Mouse (Mus musculus) testis, postnatal 14 days (tissue): ENCODE measurements around the gene Cbx2.
A peak's percentile ranks its signal among the peaks of the same experiment; 100 is the strongest.

Source experiments
- DNase-seq: peaks from one replicate; pipeline ENCODE4 v3.0.0; 2021; ENCODE audit warnings: low spot score

The Cbx2 gene

DNA sequence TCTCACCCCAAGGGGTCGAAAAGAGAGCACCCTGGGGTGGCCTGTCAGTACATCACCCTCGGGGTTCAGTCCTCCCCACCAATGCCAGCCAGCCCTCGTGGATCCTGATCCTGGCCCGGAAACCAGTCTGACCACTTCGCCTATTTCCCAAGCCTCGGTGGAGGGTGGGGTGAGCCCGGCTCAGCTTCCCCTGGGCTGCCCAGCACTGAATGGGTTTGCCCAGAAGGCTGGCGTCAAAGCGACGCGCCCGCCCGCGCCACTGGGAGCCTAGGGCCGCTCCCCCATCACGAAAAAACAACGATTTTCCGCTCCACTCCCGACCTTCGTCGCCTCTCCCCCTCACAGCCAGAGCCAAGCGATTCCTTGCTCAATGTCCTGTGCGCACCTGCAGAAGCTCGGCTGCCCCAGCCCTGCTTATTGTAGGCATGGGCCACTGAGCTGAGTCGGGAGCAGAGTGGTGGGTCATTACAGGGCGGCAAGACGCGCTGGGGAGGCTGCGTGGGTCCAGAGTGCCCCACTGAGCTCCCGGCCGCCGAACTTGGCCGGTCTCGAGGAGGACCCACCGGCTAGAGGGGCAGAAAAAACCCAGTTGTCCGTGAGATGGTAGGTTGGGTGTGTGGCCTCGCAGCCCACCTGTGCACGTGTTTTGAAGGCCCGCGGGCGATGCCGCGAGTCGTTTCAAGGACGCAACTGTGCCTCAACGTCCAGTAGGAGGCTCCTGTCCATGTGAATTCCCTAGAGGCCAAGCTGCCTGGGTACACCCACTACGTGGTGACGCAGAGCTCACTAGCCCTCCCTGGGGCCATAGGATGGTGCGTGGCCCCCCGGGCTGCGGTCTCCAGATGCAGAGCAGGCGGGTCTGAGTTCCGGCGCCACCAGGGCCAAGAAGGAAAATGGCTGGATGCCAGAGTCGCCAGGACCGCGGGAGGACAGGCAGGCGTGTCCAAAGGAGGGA, 35.6 kb downstream of the Cbx2 start:
- no peak for DNase-seq

- DNase-seq: no peak
Observed at GRCm38 (mm10) chr11:119059256-119059655, 36.5 kb downstream of the Cbx2 start.

GRCm38 (mm10) chr11:119066841-119067240, 44.1 kb downstream of the Cbx2 start:
- DNase-seq: no peak

GRCm38 (mm10) chr11:119072239-119072638, 49.5 kb downstream of the Cbx2 start:
- DNase-seq: no peak

DNA sequence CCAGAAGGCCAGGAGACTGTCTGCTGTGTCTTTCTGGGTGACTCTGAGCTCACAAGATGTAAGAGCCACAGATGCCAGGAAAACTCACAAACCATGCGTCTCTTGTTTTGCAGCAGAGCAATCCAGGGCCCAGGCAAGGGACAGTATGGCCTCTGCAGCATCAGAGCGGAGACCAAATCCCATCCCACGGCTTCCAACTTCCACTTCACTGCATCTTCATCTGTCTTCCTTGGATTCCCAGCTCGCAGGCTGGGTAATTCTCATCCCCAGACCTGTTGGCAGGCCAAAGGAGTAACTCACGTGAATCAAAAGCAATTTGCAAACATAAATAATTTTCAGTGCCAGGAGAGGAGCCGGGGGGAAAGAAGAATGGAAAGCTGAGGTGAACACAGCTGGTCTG, 50.2 kb downstream of the Cbx2 start:
- DNase-seq: no peak

DNA sequence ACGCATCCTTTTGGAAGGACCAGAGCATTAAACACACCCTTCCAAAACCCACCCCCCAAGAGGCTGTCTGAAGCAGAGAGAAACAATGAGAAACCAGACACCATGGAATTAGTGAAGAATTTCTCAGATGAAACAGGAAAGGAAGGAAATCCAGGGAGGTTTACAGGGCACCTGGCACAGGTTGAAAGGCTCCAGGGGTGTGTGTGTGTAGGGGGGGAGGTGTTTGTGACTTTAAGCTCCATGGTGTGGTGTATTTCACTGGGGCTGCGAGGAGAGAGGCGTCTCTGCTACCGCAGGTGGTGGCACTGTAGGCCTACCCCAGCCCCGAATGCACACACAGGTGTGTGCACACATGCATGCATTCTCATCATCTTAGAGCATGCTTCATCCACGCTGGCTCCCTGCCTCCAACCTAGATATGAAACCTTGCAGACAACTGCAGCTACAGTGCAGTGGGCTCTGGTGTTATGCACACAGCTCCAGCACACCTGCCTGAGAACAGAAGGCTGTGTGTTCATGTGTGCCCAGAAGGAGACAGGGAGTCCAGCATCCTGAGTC, 51.2 kb downstream of the Cbx2 start:
- DNase-seq: no peak

DNA sequence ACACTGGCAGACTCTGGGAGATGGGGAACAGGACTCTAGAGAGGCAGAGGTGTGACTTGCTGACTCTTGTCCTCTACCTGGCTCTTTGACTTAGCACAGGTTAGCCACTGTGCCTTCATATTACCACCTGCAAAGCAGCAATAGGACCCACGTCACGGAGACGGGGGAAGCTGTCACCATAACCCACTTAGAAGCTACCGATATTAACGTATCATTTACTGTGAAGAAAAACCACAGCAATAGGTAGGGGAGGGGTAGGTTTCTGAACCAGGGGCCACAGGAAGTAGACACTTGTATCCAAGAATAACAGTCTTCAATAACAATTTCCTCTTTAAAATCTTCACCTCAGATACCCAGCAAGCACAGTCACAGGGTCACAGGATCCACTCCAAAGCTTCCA, 53.0 kb downstream of the Cbx2 start:
- no peak for DNase-seq

DNA sequence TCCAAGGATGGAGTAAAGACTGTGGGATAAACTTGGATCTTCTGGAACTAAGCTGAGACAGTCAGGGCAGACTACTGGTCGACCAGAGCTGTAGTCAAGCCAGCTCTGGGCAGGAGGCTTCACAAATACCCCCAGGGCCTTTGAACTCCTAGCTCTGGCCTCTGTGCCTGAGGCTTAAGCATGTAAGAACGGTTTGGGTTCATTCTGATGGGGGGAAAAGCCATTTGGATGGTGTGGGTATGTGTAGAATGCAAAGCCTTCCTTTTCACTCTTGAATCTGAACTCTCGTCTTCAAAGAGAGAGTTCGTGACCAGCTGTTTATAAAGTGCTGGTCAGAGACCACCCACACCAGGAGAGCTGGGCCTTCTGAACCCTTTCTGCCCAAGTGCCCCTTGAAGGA, 55.0 kb downstream of the Cbx2 start:
- no peak for DNase-seq

GRCm38 (mm10) chr11:119078691-119079444, 56.1 kb downstream of the Cbx2 start:
- peak; percentile 65 for DNase-seq

DNA sequence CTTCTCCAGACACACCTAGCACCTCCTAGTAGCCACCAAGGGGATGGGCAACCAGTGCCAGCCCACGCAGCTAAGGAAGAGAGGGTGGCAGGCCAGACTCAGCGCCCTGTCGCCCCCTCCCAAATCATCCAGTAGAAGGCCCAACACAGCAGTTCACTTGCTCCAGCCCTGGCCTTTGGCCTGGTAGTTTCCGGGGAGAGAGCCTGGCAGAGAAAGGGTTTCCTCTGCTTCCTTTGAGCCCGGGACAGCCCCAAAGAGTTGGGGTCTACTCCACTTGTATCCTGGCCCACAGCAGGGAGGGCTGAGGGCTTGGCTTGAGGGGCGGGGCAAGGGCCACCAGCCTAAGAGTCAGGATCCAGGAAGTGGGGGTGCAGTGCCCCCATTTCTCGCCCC, 56.7 kb downstream of the Cbx2 start:
- DNase-seq: no peak

DNA sequence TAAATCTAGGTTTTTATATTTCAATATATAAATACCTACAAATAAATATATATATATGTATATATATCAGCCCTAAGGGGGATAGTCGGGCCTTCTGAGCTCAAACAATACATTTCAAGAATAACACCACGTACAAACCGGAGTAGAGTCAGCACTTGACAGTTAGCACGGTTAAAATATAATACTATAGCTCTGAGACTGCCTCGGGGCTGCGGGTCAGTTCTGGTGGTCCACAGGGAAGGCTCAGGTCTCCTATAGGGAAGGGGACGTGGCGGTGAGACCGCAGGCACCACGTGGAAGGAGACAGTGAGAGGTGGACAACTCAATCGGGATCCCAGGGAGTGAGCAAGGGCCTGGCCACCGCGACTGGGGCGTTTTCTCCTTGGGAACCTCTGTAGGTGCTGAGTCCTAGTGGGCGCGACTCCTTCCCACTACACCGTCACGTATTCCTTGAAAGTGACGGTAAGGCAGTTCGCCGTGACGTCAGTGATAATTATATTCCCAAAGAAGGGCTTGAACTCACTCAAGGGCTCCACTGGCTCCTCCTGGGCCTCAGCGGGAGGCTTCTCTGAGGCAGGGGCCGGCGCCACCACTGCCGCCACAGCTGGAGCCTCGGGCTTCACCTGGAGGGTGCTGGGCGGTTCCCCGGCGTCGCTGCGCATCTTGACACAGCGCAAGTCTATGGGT, 57.8 kb downstream of the Cbx2 start:
- no peak for DNase-seq
